Mouse (Mus musculus) brain, embryonic 14.5 days (tissue): ENCODE results near the gene Psmb3.

Experiments
- CTCF ChIP-seq: fragments of 200-500 bp; IDR thresholded peaks from 2 replicates; pipeline ENCODE4 v1.5.1; 2012; ENCODE audit warnings: inconsistent platforms, mild to moderate bottlenecking, moderate library complexity, borderline replicate concordance; ENCODE audit not compliant: insufficient read depth, insufficient read length; ENCODE audit errors: extremely low read depth
- POLR2A ChIP-seq: fragments of 200-500 bp; IDR thresholded peaks from 2 replicates; pipeline ENCODE4 v1.6.1; 2012; ENCODE audit warnings: mild to moderate bottlenecking, inconsistent platforms, borderline replicate concordance; ENCODE audit not compliant: poor library complexity, insufficient read depth, insufficient read length, severe bottlenecking; ENCODE audit errors: extremely low read depth

- TF ChIP-seq POLR2A (no peak), CTCF (no peak)
Measured at GRCm38 (mm10) chr11:97695712-97696401, 7.3 kb upstream of the Psmb3 start.
